Mouse (Mus musculus) bone marrow, adult 2 months (tissue): ENCODE data around the gene Krt35. TPM values are rescaled to one million over a fixed set of nuclear protein-coding genes. Genes with fewer than 3 reads are reported as not detected.

Experiments used
- H3K27ac ChIP-seq: fragments of 200-500 bp; 2 replicates; pipeline ENCODE4 v1.5.1; 2012; ENCODE audit warnings: low read depth, mild to moderate bottlenecking, control low read depth, inconsistent platforms, low read length; ENCODE audit not compliant: control insufficient read depth, poor library complexity, insufficient read depth
- H3K4me1 ChIP-seq: fragments of 200-500 bp; 2 replicates; pipeline ENCODE4 v1.6.1; 2011; ENCODE audit warnings: low read length; ENCODE audit not compliant: control insufficient read depth, insufficient read depth
- H3K4me3 ChIP-seq: fragments of 200-500 bp; replicated peaks from 2 replicates; pipeline ENCODE3; 2011; ENCODE audit warnings: mild to moderate bottlenecking, low read depth, low read length, control low read depth; ENCODE audit not compliant: control insufficient read depth
- CTCF ChIP-seq: fragments of 200-500 bp; IDR thresholded peaks from 2 replicates; pipeline ENCODE4 v1.5.1; 2011; ENCODE audit warnings: low read length, control low read depth; ENCODE audit not compliant: control insufficient read depth, insufficient read depth
- POLR2A ChIP-seq: fragments of 200-500 bp; IDR thresholded peaks from 2 replicates; pipeline ENCODE4 v1.6.1; 2011; ENCODE audit warnings: low read depth, mild to moderate bottlenecking, control low read depth, low read length, borderline replicate concordance; ENCODE audit not compliant: control insufficient read depth
- WGBS: fragments of 180-500 bp; shearing (Covaris S2); methylation state at CpG from one replicate; pipeline ENCODE4 v1.1.7; 2018; 5-methylcytosine and 5-hydroxymethylcytosine counted together
- polyA plus RNA-seq: library from polyadenylated mRNA; stranded (reverse); fragments of >200 nt; gene quantifications from 2 replicates; pipeline ENCODE4 v1.2.4, GENCODE M21; 2011; ENCODE audit warnings: low replicate concordance; ENCODE audit not compliant: missing spikeins, insufficient read depth, insufficient read length

Krt35 gene
- not detected in 2 replicates for polyA plus RNA-seq

DNA sequence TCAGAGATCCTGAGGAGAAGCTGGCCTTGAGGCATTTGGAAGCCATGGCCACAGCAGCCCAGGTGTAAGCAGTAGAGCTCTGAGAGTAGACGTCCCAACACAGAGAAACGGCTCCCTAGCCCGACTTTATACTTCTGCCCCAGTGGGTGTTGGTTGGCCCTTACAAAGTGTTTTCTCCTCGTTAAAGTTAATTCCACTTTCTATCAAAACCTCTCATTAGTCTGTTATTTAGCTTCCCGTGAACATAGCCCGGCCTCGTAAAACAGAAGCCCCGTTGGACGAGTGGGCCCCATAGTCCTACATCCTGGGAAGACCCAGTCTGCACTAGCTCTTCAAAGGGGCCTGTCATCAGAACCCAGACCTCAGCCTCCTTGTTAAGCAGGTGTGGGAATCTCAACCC, at the start of gene Krt35:
Gene Krt35 (minus strand): TSS at position 101 of the 400 bp plus-strand sequence.
- Histone ChIP-seq H3K4me1 (no peaks in the 10 kb centered on the region), H3K27ac (no peak within 1 kb of the TSS), H3K4me3 (no peak within 1 kb of the TSS)
- TF ChIP-seq POLR2A, result no peak
- TF ChIP-seq CTCF, result no peak
- WGBS, result 84% methylated on average over 9 of the region's 9 CpGs

GRCm38 (mm10) chr11:100145104-100145503, 49.1 kb upstream of the Krt35 start:
- H3K4me3 ChIP-seq, result no peak overlapping the region
- WGBS, result 4% methylated on average over 20 of the region's 20 CpGs
- H3K4me1 ChIP-seq, result no peaks in the 10 kb centered on the region
- no peak for TF ChIP-seq POLR2A
- TF ChIP-seq CTCF, result no peak
- no peak overlapping the region; the same call in 1 of the 2 replicates for H3K27ac ChIP-seq

GRCm38 (mm10) chr11:100140966-100141365, 44.9 kb upstream of the Krt35 start:
- no peaks in the 10 kb centered on the region for H3K4me1 ChIP-seq
- H3K27ac ChIP-seq, result no peak overlapping the region
- H3K4me3 ChIP-seq, result no peak overlapping the region
- WGBS, result 91% methylated on average over 21 of the region's 21 CpGs
- TF ChIP-seq POLR2A, result no peak
- TF ChIP-seq CTCF, result no peak

GRCm38 (mm10) chr11:100139391-100139790, 43.4 kb upstream of the Krt35 start:
- TF ChIP-seq CTCF, result no peak

GRCm38 (mm10) chr11:100138809-100139208, 42.8 kb upstream of the Krt35 start:
- no peaks in the 10 kb centered on the region for H3K4me1 ChIP-seq
- WGBS, result 73% methylated on average over 7 of the region's 7 CpGs
- no peak overlapping the region for H3K27ac ChIP-seq
- TF ChIP-seq POLR2A (no peak), CTCF (no peak)
- no peak overlapping the region for H3K4me3 ChIP-seq

More at GRCm38 (mm10) chr11:100139391-100139790, 43.4 kb upstream of the Krt35 start:
- no peak overlapping the region for H3K27ac ChIP-seq
- no peak overlapping the region for H3K4me3 ChIP-seq
- no peaks in the 10 kb centered on the region for H3K4me1 ChIP-seq
- 69% methylated on average over 2 of the region's 2 CpGs for WGBS

DNA sequence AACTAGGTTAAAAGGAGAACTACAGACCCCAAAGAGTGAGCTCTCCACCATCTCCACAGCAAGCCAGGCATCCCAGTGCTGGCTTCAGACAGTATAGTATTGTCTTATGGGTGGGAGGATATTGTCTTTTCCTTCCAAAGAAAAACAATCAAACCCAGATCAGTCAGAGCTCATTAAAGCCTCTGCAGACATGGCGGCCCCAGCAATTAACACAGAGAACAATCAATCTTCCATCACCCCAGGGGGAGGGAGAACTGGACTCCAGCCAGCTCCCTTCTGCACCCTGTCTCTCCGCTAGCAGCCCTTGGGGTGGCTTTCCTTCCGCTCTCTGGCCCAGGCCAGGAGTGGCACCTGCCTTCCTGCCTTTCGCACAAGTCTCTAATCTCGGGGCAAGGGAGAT, 41.7 kb upstream of the Krt35 start:
- Histone ChIP-seq H3K4me1 (no peaks in the 10 kb centered on the region), H3K27ac (no peak overlapping the region), H3K4me3 (no peak overlapping the region)
- WGBS, result 50% methylated on average over 5 of the region's 5 CpGs
- no peak for TF ChIP-seq POLR2A
- no peak for TF ChIP-seq CTCF

DNA sequence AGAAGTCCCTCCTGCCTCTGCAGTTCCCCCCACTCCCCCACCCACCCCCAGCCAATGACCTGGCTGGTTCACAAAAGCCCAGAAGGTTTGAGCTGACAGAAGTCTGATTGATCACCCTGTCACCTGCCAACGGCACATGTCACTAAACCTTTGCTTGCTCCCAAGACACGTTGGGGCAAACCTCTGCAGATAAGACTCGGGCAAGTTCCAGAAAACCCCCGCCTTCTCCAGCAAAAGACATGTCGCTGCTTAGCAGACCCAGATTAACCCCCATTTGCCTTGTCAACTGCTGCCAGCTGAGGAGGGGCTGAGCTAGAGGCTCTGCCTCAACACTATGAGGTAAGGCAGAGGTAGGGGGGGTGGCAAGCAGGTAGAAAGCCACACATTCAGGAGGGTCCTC, 40.5 kb upstream of the Krt35 start:
- H3K4me3 ChIP-seq, result no peak overlapping the region
- H3K4me1 ChIP-seq, result no peaks in the 10 kb centered on the region
- H3K27ac ChIP-seq, result no peak overlapping the region
- WGBS, result 38% methylated on average over 5 of the region's 5 CpGs
- TF ChIP-seq POLR2A, result no peak
- no peak for TF ChIP-seq CTCF

DNA sequence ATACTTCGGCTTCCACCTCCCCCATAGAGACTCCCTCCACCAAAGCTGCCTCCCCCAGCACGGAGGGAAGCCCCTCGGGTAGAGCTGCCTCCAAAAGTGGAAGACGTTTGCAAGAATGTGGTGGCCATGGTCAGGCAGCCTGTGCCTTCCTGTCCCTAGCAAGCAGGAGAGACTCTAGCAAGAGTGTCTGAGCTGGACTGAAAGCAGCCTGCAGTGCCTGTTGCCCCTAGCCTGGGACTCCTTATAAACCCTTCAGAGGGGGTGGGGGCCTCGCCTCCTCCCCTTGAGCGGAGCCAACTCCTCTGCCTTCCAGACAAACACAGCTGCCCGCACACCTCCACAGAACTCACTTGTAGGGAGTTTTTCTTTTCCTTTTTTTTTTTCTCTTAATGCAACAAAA, 39.7 kb upstream of the Krt35 start, which contains the start of gene Krt15:
Gene Krt15 (minus strand): TSS at position 198 of the 400 bp plus-strand sequence.
- Histone ChIP-seq H3K4me3 (no peak within 1 kb of the TSS), H3K27ac (no peak within 1 kb of the TSS), H3K4me1 (no peaks in the 10 kb centered on the region)
- no peak for TF ChIP-seq POLR2A
- no peak for TF ChIP-seq CTCF
- WGBS, result 58% methylated on average over 7 of the region's 7 CpGs

DNA sequence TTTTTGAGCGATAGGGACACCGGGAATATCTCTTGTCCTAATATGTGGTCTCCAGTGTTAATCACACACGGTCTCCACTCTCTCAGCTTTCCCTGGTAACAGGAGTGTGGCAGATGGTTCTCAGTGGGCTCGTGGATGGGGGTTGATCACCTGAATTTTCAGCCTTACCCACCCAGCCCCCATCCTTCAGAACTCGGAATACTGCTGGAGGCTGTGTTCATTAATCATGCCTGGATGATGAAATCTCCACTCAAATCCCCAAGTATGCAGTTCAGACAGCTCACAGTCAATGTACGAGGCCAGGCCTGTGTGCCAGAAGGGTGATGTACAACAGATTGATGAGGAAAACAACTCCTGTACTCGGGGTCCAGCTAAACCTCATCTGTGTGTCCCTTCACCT, 28.9 kb upstream of the Krt35 start:
- Histone ChIP-seq H3K27ac (no peak overlapping the region), H3K4me1 (no peaks in the 10 kb centered on the region), H3K4me3 (no peak overlapping the region)
- TF ChIP-seq CTCF (no peak), POLR2A (no peak)
- 73% methylated on average over 7 of the region's 7 CpGs for WGBS
